Mouse (Mus musculus) NIH3T3 (cell line): ENCODE measurements around the gene Ptchd3.

Experiments used
- DNase-seq: peaks from one replicate; pipeline ENCODE4 v3.0.0-alpha.2; 2012; ENCODE audit warnings: low read depth

Ptchd3 gene

DNA sequence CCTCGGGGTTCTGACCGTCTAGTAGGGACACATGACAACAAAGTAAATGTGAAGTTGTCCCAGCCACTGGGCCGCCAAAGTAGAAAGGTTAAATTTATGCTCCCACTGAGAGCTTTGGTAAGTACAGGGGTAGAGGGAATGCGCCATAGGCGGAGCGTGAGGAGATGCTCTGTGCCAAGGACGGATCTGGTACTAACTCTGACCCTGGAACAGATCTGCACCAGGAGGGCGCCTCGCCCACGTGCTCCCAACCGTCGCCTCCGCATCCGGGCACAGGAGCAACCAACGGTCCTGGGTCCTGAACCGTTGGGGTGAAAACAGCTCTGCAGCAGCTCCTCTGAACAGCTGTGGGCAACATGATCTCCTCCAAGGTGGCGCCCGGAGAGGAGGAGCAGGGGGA lies at the start of gene Ptchd3:
TSS of gene Ptchd3 (plus strand) at position 301 of the 400 bp plus-strand sequence.
- DNase-seq, result no peak

DNA sequence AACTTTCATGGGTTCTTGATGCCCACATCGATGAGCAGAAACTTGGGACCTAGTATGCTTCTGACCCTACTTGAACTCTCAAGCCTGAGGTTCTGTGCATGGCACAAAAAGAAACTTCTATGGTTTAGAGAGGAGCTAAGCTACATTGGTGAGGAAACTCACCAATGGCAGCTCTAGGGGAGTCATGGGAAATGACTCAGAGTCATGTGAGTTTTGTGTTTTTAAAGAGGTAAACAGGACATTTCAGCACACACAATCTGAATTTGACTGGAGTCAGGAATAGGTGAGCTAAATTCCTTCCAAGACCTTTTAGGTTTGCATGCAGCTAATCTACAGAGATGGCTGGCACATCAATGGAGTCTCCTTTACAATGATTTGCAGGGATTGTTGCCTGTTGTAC lies 48.2 kb upstream of the Ptchd3 start:
- DNase-seq, result peak; percentile 59

DNA sequence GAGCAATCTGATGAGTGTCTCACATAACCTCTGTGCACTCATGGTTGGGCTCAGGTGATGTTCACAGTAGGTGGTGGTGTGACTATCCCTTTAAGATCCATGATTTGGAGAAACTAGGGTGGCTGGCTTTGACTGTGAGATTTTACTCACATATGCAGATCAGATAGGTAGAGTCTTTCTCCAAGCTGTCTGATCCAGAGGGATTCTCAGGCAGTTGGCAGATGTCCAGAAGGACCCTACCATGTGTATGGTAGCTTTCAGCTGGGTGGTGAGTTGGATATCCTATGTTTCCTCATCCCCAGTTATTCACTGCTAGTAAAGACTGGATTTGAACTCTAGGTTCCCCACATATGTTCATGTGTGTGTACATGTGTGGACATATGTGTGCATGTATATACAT lies 42.6 kb upstream of the Ptchd3 start:
- no peak for DNase-seq

DNA sequence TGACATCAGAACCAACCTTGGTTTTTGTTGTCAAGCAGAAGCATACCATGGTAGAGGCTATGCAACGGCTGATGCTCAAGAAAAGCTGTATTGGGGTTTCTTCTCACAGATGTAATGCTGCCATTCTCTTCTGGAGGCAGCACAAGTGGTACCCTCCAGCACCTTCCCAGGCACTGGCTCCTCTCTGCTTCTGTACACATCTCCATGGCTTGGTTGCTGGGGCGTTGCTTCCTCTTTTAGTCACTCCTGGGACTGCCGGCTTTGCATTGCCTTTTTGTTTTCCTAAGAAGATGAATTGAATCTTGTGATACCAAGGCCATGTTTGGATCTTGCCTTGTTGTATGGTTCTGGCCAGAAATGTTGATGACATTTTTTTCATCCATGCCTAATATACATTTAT lies 40.5 kb upstream of the Ptchd3 start:
- no peak for DNase-seq

DNA sequence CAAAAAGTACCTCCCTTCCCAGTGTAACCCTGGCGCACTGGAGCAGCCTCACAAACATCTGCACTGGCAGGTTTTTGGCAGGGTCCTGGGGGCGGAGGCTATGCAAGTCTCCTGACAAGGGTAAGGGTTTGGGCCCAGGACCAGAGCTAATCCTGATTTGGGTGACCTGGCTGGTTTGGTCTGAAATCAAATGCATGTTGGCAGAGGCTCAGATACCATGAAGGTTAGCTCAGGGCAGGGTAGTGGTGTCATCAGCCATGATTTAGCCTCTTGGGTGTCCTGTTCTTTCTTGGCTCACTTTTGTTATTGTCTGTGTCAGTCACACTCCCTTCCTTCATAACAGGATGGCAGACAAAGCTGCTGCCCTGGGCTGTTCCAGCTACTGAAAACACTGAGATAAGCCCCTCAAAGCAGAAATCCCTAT lies 39.4 kb upstream of the Ptchd3 start:
- peak; percentile 77 for DNase-seq

DNA sequence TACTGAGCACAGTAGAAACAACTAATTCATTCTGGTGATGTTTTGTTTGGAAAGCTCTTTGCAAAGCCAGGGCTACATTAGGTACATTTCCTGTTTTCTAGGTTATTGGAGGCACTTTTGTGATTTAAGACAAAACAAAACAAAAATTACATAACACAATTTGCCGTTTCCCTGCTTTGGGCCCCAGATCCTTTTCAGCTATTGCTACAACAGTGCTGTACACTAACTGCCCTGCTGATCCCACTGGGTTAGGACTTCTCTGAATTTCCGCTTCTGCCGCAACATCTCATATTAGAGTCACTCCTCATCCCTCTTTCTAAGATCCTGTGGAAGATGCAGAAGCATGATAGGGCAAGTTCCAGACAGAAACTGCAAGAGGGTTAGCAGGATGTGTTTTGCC lies 38.6 kb upstream of the Ptchd3 start:
- peak; percentile 27 for DNase-seq

DNA sequence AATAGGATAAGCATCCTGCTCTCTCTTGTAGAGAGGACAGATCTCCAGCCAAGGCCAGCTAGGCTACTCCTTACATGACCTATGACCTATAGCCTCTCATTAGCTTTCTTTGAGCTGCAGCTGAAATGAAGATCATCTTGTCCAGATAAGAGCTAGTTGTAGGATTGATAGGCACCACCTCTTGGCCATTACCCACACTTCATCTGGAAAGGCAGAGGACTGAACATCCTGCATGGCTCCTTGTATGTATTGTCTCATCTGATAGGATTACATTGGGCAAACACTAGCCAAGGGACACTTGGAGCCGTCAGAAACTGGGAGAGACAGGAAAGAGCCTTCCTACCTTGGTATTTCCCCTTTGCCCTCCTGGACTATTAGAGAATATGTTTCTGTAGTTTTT lies 38.1 kb upstream of the Ptchd3 start:
- DNase-seq, result no peak

DNA sequence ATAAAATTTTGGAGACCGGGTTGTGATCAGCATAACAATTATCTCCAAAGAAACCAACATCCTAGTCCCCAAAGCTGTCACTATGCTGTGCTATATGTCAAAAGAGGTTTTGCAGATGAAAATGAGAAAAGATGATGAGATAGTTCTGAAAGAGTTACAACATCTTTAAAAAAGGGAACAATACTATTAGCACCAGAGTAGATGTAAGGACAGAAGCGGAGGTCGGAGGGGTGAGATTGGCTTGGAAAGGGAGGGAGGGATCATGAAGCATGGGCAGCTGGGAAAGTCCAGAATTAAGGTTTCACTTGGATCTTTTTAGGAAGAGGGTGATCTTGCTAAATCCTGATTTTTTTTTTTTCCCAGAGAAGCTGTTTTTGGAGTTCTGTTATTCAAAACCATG lies 36.5 kb upstream of the Ptchd3 start:
- DNase-seq, result no peak

DNA sequence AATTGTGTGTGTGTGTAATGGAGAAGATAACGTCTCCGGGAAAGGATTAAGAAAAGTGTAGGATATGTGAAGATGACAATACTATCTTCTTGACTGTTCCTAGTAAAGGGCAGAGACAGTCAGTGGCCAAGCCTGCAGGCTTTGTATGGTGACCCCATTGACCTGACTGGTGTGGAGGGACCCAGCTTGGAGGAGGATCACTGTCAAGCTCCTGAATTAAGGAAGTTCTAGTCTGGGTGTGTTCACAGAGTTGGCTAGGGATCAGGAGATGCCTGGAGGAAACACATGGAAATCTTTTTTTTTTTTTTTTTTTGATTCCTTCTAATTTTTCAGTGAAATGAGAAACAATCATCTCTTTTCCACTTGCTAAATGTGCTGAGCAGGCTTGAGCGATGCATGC lies 35.9 kb upstream of the Ptchd3 start:
- no peak for DNase-seq

DNA sequence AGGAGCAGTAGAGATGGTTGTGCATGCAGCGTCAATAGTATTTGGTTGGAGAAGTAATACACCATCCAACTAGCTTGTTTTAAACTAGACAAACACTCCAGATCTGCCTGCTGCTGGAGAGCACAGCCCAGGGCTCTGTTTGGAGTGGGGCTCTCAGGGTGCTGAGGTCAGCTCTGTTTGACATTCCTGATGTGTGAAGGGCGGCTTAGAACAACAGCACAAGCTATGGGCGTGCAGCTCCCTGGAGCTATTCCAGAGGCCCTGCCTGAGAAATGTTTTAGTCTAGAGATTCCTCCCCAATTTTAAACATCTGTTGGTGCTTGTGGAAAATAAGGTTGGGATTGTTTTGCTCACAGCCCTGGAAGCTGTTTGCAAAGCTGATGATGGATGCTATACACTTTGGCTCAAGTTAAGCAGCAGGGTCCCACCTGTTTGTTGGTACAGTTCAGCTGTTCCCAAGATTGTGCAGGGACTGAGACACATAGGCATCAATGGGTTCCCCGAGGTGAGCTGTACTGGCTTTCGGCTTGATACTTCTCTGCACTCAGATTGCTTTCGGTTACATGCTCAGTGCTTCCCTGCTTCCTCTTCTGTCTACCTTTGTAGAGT lies 35.4 kb upstream of the Ptchd3 start:
- peak; percentile 95 for DNase-seq

DNA sequence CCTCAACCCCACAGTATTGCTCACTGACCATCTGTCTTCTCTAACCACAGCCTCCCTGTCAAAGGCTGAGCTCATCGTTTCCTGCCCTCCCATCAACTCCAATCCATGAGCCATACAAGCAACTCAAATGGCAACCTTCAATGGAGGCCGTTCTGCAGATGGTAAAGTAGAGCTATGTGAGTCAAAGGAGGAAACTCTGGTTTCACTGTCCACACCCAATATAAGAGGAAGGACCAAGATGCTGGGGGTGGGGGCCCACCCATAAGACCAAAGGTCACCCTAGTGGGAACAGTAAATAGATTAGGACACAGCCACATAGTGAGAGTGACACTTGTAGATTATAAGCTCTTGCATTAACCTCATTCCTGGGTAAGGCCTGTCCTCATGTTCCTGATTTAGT lies 34.1 kb upstream of the Ptchd3 start:
- no peak for DNase-seq

DNA sequence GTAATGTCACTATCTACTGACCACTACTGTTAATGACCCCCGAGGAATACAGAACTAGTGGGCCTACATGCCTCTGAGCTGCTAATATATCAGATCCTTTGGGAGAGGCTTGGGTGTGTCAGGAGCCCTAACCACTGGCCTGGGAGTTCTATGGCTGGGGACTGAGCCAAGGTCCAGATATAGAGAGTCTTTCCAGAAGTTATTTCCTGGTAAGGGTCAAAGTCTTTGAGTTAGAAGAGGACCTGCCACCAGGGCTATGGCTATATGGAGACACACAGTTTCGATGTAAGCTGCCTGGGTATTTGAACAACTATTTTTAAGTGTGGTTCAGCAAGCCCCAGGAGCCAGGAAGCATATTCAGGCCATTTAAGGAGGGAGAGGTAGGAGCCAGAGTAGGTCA lies 31.5 kb upstream of the Ptchd3 start:
- no peak for DNase-seq

DNA sequence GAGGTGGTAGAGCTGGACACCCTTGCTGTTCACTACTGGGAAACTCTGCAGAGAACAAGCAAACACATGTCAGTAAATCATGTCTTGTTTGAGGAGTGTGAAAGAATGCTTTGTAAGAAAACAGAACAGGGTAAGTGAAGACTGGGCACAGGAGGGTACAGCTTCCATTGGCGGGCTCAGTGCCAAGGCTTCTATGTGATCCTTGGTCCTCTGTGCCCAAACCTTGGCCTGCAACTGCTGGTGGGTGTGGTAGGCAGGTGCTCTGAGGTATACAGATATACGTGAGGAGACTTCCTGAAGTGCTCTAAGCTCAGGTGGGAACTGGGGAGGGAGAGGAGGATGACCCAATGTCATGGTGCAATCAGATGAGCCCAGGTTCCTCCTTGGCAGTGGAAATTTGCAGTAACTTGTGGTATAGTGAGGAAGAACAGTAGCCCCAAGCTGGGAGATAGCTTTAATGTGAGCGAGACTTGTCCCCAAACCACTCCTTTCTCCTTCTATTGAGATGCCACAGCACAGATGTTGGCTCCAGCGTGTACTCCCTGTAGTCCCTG lies 30.2 kb upstream of the Ptchd3 start:
- DNase-seq, result no peak

DNA sequence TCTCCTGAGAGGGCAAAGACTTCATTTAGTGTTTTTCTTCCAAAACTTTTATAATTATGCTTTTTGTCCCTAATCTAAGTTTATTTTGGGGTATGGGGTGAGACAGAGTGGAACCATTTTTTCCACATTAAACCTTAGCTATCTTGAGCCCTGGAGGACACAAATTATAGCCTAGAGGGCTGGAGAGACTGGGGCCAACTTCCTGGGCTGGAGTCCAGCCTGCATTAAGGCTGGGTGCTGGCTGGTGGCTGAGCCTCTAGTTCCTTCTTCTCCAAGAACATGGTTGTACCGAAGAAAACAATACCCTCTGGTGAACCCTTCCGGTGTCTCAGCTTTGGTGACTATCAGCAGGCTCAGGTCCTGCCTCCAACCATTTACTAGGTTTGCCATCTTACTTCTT lies 27.3 kb upstream of the Ptchd3 start:
- DNase-seq, result peak; percentile 39

DNA sequence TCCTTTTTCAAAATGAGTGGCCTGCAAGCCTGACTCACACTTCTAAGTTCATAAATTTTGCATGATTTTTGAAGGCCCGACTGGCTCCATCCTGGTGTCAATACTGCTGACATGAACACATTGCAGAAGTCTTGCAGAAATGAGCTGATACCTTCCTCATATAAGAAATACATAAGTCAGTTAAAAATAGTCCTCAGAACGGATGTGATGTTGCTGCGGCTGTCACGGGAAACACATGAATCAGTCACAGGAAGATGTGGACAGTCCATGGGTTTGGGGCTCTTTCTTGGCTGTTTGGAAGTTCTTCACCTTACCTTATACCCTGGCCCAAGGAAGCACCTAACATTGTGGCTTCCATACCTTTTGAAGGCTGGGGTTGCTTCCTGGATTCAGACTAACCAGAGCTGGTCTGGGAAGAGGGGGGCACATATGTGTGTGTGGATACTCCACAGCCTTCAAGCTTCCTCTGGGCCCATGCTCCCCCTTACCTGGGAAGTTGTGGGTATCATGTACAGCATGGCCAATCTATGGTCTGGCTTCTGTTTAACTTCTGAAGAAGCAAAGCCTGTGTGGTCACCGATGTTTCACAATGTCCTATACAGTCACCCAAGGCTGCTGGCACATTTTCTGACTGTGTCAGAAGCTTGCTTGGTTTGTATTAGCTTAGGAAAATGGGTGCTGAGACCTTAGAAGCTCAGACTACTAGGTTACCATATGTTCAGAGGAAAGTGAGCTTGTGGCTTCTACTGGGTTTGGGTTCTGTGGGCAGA lies 25.6 kb upstream of the Ptchd3 start:
- DNase-seq, result peak; percentile 36

DNA sequence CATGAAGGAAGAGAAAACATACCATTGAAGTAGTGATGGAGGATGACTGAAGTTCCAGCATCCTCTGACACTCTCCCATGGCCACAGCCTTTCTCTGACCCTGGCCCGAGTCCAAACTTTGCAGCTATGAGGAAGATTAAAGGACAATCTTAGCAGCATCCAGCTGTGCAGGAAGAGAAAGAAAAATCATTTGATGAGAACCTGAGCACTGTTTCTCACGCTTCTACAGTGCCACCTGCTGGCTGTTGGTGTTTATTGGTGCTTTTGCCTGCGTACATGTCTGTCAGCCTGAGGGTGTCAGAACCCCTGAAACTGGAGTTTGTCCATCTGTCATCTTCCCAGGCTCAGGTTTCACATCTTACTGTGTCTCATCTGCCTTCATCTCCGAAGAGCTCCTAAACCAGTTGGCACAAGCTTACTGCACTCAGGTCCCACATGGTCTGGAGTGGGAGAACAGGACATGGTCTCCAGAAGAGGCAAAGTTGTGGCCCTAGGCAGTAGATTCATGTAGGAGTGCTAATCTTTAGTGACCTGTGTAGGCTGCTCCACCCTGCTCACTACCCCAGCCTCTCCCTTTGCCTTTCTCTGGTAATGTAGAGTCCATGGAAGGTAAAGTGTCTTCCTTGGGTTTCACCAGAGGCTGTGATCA lies 21.7 kb upstream of the Ptchd3 start:
- peak; percentile 95 for DNase-seq

DNA sequence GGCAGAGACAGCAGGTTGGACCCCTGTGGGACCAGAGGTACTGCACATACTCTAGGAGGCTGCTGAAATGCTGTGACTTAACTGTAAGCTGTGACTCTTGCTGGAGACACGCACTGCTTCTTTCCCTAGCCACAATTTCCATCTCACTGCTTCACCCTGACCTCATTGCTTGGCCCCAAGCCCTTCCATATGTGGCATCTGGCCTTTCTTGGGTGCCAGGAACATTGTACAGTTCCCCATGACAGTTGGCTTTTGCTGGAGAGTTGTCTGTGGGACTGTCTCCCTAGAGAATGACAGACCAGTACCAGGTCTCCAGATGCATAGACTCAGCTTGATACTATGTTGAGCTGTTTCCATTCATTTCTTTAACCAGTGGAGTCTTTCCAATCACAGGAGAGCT lies 21.2 kb upstream of the Ptchd3 start:
- peak; percentile 38 for DNase-seq

DNA sequence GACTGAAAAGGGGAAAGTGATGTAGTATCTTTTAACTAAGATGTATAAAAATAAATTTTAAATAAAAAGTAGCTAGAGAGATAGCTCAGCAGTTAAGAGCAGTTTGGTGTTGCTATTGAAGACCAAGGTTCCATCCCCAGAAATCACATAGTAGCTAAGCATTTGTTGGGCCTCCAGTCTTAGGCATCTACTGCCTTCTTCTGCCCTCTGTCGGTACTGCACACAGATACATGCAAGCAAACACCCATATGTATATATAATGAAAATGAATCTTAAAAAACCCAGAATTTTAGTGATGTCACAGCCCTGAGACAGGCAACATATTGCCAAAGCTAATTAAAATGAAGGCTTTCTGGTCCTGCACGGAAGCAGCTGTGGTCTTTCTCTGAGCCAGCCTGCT lies 15.9 kb downstream of the Ptchd3 start:
- DNase-seq, result peak; percentile 75

DNA sequence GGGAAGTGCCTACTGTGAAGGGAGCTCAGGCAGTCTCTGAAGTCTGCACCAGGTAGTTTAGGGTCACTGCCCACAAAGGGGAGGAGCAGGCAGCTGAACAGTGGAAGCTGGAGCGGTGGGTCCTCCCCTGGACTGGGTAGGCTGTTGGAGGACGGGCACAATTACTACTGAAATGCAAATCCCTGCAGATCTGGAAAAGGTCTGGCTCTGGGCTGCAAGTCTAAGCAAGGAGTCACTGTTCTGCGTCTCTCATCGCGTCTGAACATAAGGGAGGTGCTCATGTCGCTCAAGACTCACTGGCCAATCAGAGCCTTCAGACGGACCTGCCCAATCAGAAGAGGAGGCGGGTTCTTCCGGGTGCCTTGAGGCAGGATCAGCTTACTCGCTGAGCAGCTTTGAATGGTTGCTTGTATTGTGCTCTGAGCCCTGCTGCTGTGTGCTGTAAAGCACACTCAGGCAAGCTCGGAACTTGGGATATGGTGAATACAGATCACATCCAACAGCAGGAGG lies 17.8 kb downstream of the Ptchd3 start:
- DNase-seq, result peak; percentile 56
